Mouse (Mus musculus): ENCODE results near the gene Ldlrad3. TPM values are rescaled to one million over a fixed set of nuclear protein-coding genes. Genes with fewer than 3 reads are reported as not detected.

Ldlrad3 gene
- polyA plus RNA-seq, 2 experiments = 45.1 to 49.7 TPM

- Histone ChIP-seq H3K9me3 (ENCODE audit: control insufficient read depth, low read length) (no peaks in the 10 kb centered on the region), H3K27ac (replicated peaks; ENCODE audit: low read depth, low read length) (no peak overlapping the region), H3K4me1 (ENCODE audit: control insufficient read depth, insufficient read depth, low read length) (no peaks in the 10 kb centered on the region), H3K9ac (ENCODE audit: low read depth, low read length, severe bottlenecking) (no peak overlapping the region), H3K4me2 (replicated peaks; ENCODE audit: low read depth, low read length, severe bottlenecking) (no peak overlapping the region), H3K36me3 (ENCODE audit: control insufficient read depth, insufficient read depth, low read length) (peaks cover 18% of the 10 kb centered on the region), H3K4me3 (replicated peaks; ENCODE audit: low read length) (no peak overlapping the region), H3K27me3 (ENCODE audit: control insufficient read depth, insufficient read depth, low read length) (no peaks in the 10 kb centered on the region)
- 92% methylated on average over 6 of the region's 6 CpGs for WGBS
- TF ChIP-seq POLR2A (IDR thresholded peaks at IDR 0.05; ENCODE audit: borderline replicate concordance, extremely low read depth, insufficient read depth, insufficient read length) = no peak
- DNase-seq (ENCODE audit: low spot score) (no peak), ATAC-seq (ENCODE audit: low FRiP score, low read depth) (no peak)
These were observed 109.9 kb downstream of the Ldlrad3 start for GRCm38 (mm10) chr2:102076237-102076636.

GRCm38 (mm10) chr2:102073266-102074037 is 112.7 kb downstream of the Ldlrad3 start:
- Histone ChIP-seq H3K4me1 (ENCODE audit: control insufficient read depth, insufficient read depth, low read length) (no peaks in the 10 kb centered on the region), H3K27me3 (ENCODE audit: control insufficient read depth, insufficient read depth, low read length) (no peaks in the 10 kb centered on the region), H3K36me3 (ENCODE audit: control insufficient read depth, insufficient read depth, low read length) (peaks cover 24% of the 10 kb centered on the region), H3K4me2 (replicated peaks; ENCODE audit: low read depth, low read length, severe bottlenecking) (no peak overlapping the region), H3K4me3 (replicated peaks; ENCODE audit: low read length) (no peak overlapping the region), H3K27ac (replicated peaks; ENCODE audit: low read depth, low read length) (no peak overlapping the region), H3K9ac (ENCODE audit: low read depth, low read length, severe bottlenecking) (no peak overlapping the region), H3K9me3 (ENCODE audit: control insufficient read depth, low read length) (no peaks in the 10 kb centered on the region)
- WGBS = 90% methylated on average over 6 of the region's 6 CpGs
- no peak for ATAC-seq (ENCODE audit: low FRiP score, low read depth)
- no peak for DNase-seq (ENCODE audit: low spot score)
- no peak for TF ChIP-seq POLR2A (IDR thresholded peaks at IDR 0.05; ENCODE audit: borderline replicate concordance, extremely low read depth, insufficient read depth, insufficient read length)

- H3K27ac ChIP-seq (replicated peaks; ENCODE audit: low read depth, low read length) = no peak overlapping the region
- peaks cover 24% of the 10 kb centered on the region for H3K36me3 ChIP-seq (ENCODE audit: control insufficient read depth, insufficient read depth, low read length)
- H3K4me2 ChIP-seq (replicated peaks; ENCODE audit: low read depth, low read length, severe bottlenecking) = no peak overlapping the region
- H3K4me1 ChIP-seq (ENCODE audit: control insufficient read depth, insufficient read depth, low read length) = no peaks in the 10 kb centered on the region
- no peak for TF ChIP-seq POLR2A (IDR thresholded peaks at IDR 0.05; ENCODE audit: borderline replicate concordance, extremely low read depth, insufficient read depth, insufficient read length)
- H3K4me3 ChIP-seq (replicated peaks; ENCODE audit: low read length) = no peak overlapping the region
- no peaks in the 10 kb centered on the region for H3K27me3 ChIP-seq (ENCODE audit: control insufficient read depth, insufficient read depth, low read length)
- WGBS = 79% methylated on average over 4 of the region's 4 CpGs
- H3K9me3 ChIP-seq (ENCODE audit: control insufficient read depth, low read length) = no peaks in the 10 kb centered on the region
- ATAC-seq (ENCODE audit: low FRiP score, low read depth) = no peak
- no peak for DNase-seq (ENCODE audit: low spot score)
- H3K9ac ChIP-seq (ENCODE audit: low read depth, low read length, severe bottlenecking) = no peak overlapping the region
These were observed 113.3 kb downstream of the Ldlrad3 start for GRCm38 (mm10) chr2:102072859-102073258.

- no peak for ATAC-seq (ENCODE audit: low FRiP score, low read depth)
- no peaks in the 10 kb centered on the region for H3K4me1 ChIP-seq (ENCODE audit: control insufficient read depth, insufficient read depth, low read length)
- no peaks in the 10 kb centered on the region for H3K27me3 ChIP-seq (ENCODE audit: control insufficient read depth, insufficient read depth, low read length)
- no peaks in the 10 kb centered on the region for H3K9me3 ChIP-seq (ENCODE audit: control insufficient read depth, low read length)
- H3K27ac ChIP-seq (replicated peaks; ENCODE audit: low read depth, low read length) = no peak overlapping the region
- no peak overlapping the region for H3K4me3 ChIP-seq (replicated peaks; ENCODE audit: low read length)
- no peak overlapping the region for H3K9ac ChIP-seq (ENCODE audit: low read depth, low read length, severe bottlenecking)
- H3K4me2 ChIP-seq (replicated peaks; ENCODE audit: low read depth, low read length, severe bottlenecking) = no peak overlapping the region
- H3K36me3 ChIP-seq (ENCODE audit: control insufficient read depth, insufficient read depth, low read length) = peaks cover 24% of the 10 kb centered on the region
- DNase-seq (ENCODE audit: low spot score) = peak; percentile 26
- 82% methylated on average over 10 of the region's 10 CpGs for WGBS
- TF ChIP-seq POLR2A (IDR thresholded peaks at IDR 0.05; ENCODE audit: borderline replicate concordance, extremely low read depth, insufficient read depth, insufficient read length) = no peak
These were observed 115.0 kb downstream of the Ldlrad3 start for GRCm38 (mm10) chr2:102071022-102071717.

GRCm38 (mm10) chr2:102064826-102065441 is 121.3 kb downstream of the Ldlrad3 start:
- ATAC-seq (ENCODE audit: low FRiP score, low read depth) (no peak), DNase-seq (ENCODE audit: low spot score) (no peak)
- Histone ChIP-seq H3K36me3 (ENCODE audit: control insufficient read depth, insufficient read depth, low read length) (peaks cover 17% of the 10 kb centered on the region), H3K9ac (ENCODE audit: low read depth, low read length, severe bottlenecking) (no peak overlapping the region), H3K4me1 (ENCODE audit: control insufficient read depth, insufficient read depth, low read length) (no peaks in the 10 kb centered on the region), H3K9me3 (ENCODE audit: control insufficient read depth, low read length) (no peaks in the 10 kb centered on the region), H3K4me3 (replicated peaks; ENCODE audit: low read length) (no peak overlapping the region), H3K27ac (replicated peaks; ENCODE audit: low read depth, low read length) (no peak overlapping the region), H3K27me3 (ENCODE audit: control insufficient read depth, insufficient read depth, low read length) (no peaks in the 10 kb centered on the region), H3K4me2 (replicated peaks; ENCODE audit: low read depth, low read length, severe bottlenecking) (no peak overlapping the region)
- no peak for TF ChIP-seq POLR2A (IDR thresholded peaks at IDR 0.05; ENCODE audit: borderline replicate concordance, extremely low read depth, insufficient read depth, insufficient read length)
- 94% methylated on average over 8 of the region's 8 CpGs for WGBS
